Mouse (Mus musculus): ENCODE data around the gene Hist2h3c2.
A peak's percentile ranks its signal among the peaks of the same experiment; 100 is the strongest.
"Not testable (repeated sequence)": the region's sequence is repeated elsewhere in the genome, so short reads cannot be mapped to it uniquely, and the experiment has no call there.

Hist2h3c2 gene

GRCm38 (mm10) chr3:96236834-96237334 is 2.0 kb downstream of the Hist2h3c2 start:
- no peak for DNase-seq (ENCODE audit: low read depth, low spot score)

GRCm38 (mm10) chr3:96235836-96236235 is 3.1 kb downstream of the Hist2h3c2 start:
- DNase-seq (ENCODE audit: low read depth, low spot score) = no peak

DNA sequence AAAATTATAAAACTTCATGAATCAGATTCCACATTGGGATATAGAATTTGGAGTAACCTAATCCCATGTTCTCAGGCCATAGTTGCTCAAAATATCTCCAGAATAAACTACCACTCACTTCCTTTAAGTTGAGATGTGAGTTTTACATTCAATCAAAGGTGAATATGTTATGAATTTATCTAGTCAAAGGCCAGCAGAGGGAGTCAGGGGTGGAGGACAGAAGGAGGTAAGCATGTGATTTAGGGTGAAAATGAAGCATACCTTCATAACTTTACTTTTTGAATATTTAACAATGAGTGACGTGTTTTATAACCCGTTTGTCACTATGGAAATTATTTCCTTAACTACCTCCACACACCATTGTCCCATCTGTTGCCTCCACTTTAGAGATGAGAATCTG is 4.0 kb downstream of the Hist2h3c2 start:
- no peak for DNase-seq (ENCODE audit: low read depth, low spot score)

GRCm38 (mm10) chr3:96231758-96232120 is 7.2 kb downstream of the Hist2h3c2 start:
- DNase-seq (ENCODE audit: low read depth, low spot score) = no peak

- no peak for DNase-seq (ENCODE audit: low read depth, low spot score)
These were observed 7.8 kb downstream of the Hist2h3c2 start for GRCm38 (mm10) chr3:96230910-96231757.

DNA sequence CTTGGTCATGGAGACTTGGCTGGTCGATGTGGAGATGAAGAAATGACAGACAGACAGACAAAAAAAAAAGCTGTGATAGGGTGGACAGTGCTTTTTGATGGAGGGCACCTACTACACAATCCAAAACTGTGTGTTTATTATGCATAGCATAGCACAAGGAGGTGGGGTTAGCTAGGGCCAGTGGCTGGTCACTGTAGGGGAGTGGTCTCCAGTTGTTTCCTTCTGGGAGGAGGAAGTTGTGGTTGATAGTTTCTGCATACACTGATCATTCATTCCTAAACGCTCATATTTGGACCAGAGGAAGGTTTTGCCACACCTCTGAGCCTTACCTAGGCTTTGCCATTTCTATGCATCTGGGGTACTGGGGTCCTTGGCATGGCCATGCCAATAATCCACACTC is 8.5 kb downstream of the Hist2h3c2 start:
- no peak for DNase-seq (ENCODE audit: low read depth, low spot score)

DNA sequence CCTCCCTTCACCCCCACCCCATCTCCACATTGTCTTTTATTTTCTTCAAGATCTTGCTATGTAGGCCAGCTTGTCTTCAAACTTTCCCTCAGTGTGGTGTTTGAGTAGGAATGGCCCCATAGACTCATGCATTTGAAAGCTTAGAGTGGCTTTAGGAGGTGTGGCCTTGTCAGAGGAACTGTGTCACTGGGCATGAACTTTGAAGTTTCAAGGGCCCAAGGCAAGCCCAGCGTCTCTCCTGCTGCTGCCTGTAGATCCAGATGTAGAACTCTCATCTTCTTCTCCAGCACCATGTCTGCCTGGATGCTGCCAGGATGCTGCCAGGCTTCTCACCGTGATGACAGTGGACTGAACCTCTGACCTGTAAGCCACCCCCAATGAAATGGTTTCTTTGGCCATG is 10.1 kb downstream of the Hist2h3c2 start:
- no peak for DNase-seq (ENCODE audit: low read depth, low spot score)

- no peak for DNase-seq (ENCODE audit: low read depth, low spot score)
These were observed 12.0 kb downstream of the Hist2h3c2 start for GRCm38 (mm10) chr3:96226695-96227648.

GRCm38 (mm10) chr3:96225421-96225820 is 13.5 kb downstream of the Hist2h3c2 start:
- DNase-seq (ENCODE audit: low read depth, low spot score) = no peak

DNA sequence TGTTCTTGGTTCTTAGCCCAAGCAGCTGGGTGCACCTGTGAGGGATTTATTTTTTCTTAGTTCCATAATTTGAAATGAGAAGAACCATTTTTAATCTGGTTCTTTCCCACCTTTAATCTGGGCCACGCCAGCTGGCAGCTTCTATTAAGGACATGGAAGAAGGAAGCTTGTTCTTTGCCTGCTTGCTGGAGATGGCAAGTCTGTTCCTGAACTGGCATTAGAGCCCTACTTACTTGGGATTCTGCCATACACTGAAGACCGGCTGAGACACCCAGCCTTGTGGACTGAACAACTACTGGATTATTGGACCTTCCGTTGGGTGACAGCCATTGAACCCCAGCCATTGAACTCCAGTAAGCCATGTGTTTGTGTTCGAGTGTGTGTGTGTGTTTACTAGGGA is 16.2 kb downstream of the Hist2h3c2 start:
- DNase-seq (ENCODE audit: low read depth, low spot score) = no peak

- DNase-seq (ENCODE audit: low read depth, low spot score) = no peak
These were observed 17.3 kb downstream of the Hist2h3c2 start for GRCm38 (mm10) chr3:96221640-96222038.

DNA sequence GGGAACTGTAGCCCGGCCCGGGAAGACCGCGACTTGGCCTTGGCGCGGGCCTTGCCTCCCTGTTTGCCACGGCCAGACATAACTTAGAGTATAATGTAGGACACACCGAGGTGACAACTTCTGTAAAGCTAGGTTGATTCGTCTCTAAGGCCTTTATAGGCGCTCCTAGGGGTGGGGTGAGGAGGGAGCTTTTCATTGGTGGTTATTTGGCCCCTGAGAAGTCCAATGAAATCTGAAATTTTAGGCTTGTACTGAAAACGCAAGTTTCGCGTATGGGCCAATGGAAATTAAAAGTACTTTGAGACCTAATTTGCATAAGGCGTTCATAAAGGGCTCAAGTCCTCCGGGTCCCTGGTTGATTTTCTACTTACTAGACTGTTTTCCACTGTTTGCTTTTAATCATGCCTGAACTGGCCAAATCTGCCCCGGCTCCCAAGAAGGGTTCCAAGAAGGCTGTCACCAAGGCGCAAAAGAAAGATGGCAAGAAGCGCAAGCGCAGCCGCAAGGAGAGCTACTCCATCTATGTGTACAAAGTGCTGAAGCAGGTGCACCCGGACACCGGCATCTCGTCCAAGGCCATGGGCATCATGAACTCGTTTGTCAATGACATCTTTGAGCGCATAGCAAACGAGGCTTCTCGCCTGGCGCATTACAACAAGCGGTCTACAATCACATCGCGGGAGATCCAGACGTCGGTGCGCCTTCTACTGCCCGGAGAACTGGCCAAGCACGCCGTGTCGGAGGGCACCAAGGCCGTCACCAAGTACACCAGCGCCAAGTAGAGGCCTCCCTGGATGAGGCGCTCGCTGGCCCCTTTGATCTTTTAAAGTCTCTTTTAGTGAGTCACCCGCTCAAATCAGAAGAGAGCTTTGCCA is 17.9 kb downstream of the Hist2h3c2 start, which contains the start of the genes Hist2h2ac and Hist2h2be:
Gene Hist2h2ac (minus strand): TSS at position 116 of the 875 bp plus-strand sequence.
Gene Hist2h2be (plus strand): TSS at position 355 of the 875 bp plus-strand sequence.
- peak; percentile 89 for DNase-seq (ENCODE audit: low read depth, low spot score)

- DNase-seq (ENCODE audit: low read depth, low spot score) = peak; percentile 62
These were observed 18.7 kb downstream of the Hist2h3c2 start for GRCm38 (mm10) chr3:96220131-96220764.

DNA sequence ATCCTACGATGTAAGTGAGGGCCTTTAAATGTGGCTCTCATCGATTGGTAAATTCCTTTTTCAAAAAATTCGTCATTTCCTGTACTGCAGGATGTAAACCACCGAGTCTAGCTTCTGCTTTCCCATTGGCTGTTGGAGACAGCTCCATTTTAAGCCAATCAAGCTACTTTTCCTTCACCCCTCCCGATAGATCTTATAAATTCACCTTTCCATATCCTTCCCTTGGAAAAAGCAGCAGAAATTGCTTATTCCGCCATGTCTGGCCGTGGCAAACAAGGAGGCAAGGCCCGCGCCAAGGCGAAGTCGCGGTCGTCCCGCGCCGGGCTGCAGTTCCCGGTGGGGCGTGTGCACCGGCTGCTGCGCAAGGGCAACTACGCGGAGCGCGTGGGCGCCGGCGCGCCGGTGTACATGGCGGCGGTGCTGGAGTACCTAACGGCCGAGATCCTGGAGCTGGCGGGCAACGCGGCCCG is 19.2 kb downstream of the Hist2h3c2 start, which contains the start of the genes Bola1 and Hist2h2ab:
Gene Bola1 (minus strand): TSS at position 49 of the 470 bp plus-strand sequence.
Gene Hist2h2ab (plus strand): TSS at position 205 of the 470 bp plus-strand sequence.
- peak; percentile 88 for DNase-seq (ENCODE audit: low read depth, low spot score)

GRCm38 (mm10) chr3:96219191-96219641 is 19.7 kb downstream of the Hist2h3c2 start:
- no peak for DNase-seq (ENCODE audit: low read depth, low spot score)

GRCm38 (mm10) chr3:96209242-96209641 is 29.7 kb downstream of the Hist2h3c2 start:
- peak; percentile 35 for DNase-seq (ENCODE audit: low read depth, low spot score)

- no peak for DNase-seq (ENCODE audit: low read depth, low spot score)
These were observed 31.1 kb downstream of the Hist2h3c2 start for GRCm38 (mm10) chr3:96207819-96208218.

DNA sequence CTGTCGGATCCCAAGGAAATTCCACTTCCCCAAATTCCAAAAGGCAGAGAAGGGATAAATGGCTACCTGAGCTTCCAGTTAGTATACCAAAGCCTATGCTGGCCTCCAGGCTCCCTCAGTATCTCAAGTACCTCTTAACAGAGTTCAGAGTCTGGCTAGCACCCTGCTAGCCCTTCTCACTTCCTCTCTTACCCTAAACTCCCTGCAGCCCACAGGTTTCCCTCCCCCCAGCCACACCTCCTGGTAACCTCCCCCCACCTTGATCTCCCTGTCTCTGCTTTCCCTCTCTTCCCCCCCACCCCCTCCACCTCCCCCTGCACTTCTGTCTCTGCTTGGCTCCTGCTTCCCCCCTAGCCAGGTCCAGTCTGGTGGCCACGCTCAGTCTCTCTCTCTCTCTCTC is 39.2 kb downstream of the Hist2h3c2 start:
- no peak for DNase-seq (ENCODE audit: low read depth, low spot score)

DNA sequence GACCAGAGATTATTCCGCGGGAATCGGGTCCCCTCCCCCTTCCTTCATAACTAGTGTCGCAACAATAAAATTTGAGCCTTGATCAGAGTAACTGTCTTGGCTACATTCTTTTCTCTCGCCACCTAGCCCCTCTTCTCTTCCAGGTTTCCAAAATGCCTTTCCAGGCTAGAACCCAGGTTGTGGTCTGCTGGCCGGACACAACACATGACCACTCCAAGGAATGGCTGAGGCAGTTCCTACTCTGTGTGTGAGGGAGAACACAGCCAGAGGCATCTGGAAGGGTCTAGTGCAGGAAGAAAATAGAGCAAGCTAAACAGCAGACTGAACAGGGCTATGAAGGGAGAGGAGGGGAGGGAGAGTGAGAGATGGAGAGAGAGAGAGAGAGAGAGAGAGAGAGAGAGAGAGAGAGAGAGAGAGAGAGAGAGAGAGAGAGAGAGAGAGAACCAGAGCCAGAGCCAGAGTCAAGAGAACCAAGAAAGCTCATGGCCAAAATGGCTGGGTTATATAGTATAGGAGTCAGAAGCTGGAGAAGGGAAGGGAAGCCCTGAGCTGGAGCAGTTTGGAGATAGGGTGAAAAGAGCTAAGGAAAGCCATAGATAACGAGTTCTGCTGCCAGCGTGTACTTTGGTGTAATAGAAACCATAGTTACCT is 40.2 kb downstream of the Hist2h3c2 start:
- not testable (repeated sequence) for DNase-seq (ENCODE audit: low read depth, low spot score)

DNA sequence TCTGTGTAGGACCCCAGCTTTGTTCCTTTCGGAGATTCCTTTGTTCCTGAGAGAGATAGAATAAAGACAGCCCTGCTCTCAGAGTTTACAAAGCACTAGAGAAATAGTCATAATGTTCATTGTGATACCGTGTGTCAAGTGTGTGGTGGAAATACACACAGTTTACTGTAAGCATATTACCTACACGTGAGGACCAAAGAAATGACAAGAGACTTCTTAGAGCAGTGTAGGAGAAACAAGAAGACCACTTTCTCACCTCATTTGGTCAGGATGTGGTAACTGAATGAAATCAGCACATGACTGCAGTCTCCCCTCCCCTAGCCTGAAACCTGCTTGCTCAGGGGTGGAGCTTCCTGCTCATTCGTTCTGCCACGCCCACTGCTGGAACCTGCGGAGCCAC is 40.7 kb downstream of the Hist2h3c2 start:
- DNase-seq (ENCODE audit: low read depth, low spot score) = no peak
